ENCODE assay signal across 8 mouse cellular contexts in the genomic region with DNA sequence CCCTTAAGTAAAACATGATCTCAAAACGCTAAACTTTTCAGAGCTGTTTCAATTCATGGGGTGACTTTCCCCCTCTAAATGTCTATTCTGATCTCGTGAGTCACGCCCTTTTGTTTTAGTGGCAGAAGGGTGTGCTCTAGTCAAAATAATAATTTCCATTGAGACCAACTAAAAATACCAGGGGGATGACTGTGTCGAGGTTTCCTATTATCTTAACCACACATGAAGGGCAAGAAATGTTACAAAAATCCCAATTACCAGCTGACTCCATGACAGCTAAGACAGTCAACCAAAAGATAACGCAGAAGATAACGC. TPM values are rescaled to one million over a fixed set of nuclear protein-coding genes. Genes with fewer than 3 reads are reported as not detected.
DNase-seq lines count a peak whose midpoint lies in the region; ATAC-seq and TF ChIP-seq lines count a peak whose summit lies in the region.

No protein-coding gene starts in this region.

- H3K4me1 ChIP-seq in lung, embryonic 14.5 days (ENCODE audit: insufficient read depth) = no peaks in the 10 kb centered on the region; the same call in 1 of the 2 replicates
- peaks cover 4% of the 10 kb centered on the region for H3K4me1 ChIP-seq in lung, adult 2 months (ENCODE audit: control insufficient read depth, insufficient read depth, low read length)
- H3K4me1 ChIP-seq in embryonic facial prominence, embryonic 11.5 days (ENCODE audit: control insufficient read depth, insufficient read depth, low read length) = no peaks in the 10 kb centered on the region
- H3K4me1 ChIP-seq in intestine, embryonic 16.5 days (ENCODE audit: control insufficient read depth, insufficient read depth, low read length) = peaks cover 10% of the 10 kb centered on the region; the same call in 1 of the 2 replicates
- no peaks in the 10 kb centered on the region; the same call in 1 of the 2 replicates for H3K4me1 ChIP-seq in neural tube, embryonic 14.5 days (ENCODE audit: control insufficient read depth, insufficient read depth, low read length)

- H3K4me3 ChIP-seq in lung, embryonic 14.5 days (ENCODE audit: low read depth, low read length) = peak overlapping the region; percentile 82
- H3K4me3 ChIP-seq in lung, adult 2 months (replicated peaks; ENCODE audit: extremely low read depth, low read depth, low read length) = no peak overlapping the region
- H3K4me3 ChIP-seq in embryonic facial prominence, embryonic 11.5 days (ENCODE audit: low read depth, low read length) = peak overlapping the region; percentile 73; the same call in 1 of the 2 replicates
- peak overlapping the region; percentile 90 for H3K4me3 ChIP-seq in intestine, embryonic 16.5 days (ENCODE audit: low read length)
- peak overlapping the region; percentile 70 for H3K4me3 ChIP-seq in neural tube, embryonic 14.5 days (ENCODE audit: low read depth, low read length)

- no peaks in the 10 kb centered on the region for H3K36me3 ChIP-seq in lung, embryonic 14.5 days (ENCODE audit: insufficient read depth)
- no peaks in the 10 kb centered on the region for H3K36me3 ChIP-seq in embryonic facial prominence, embryonic 11.5 days (replicated peaks; ENCODE audit: control insufficient read depth, insufficient read depth, low read depth, low read length)
- H3K36me3 ChIP-seq in intestine, embryonic 16.5 days (ENCODE audit: control insufficient read depth, insufficient read depth, low read length) = peaks cover 4% of the 10 kb centered on the region; the same call in 1 of the 2 replicates
- H3K36me3 ChIP-seq in neural tube, embryonic 14.5 days (ENCODE audit: control insufficient read depth, insufficient read depth, low read length) = no peaks in the 10 kb centered on the region

- no peak for DNase-seq in lung, embryonic 14.5 days
- no peak for DNase-seq in lung, adult 2 months
- no peak for DNase-seq in embryonic facial prominence, embryonic 11.5 days (ENCODE audit: low spot score)
- no peak for DNase-seq in cerebellum, postnatal 36 days
- no peak for DNase-seq in adrenal gland, adult (ENCODE audit: inconsistent age in 2 of 2, low spot score in 1 of 2)
- no peak for DNase-seq in thymus, postnatal 25 days

- peak overlapping the region; percentile 99 for H3K4me2 ChIP-seq in lung, embryonic 14.5 days
- H3K4me2 ChIP-seq in embryonic facial prominence, embryonic 11.5 days (ENCODE audit: low read depth, low read length) = peak overlapping the region; percentile 100
- peak overlapping the region; percentile 88 for H3K4me2 ChIP-seq in intestine, embryonic 16.5 days (ENCODE audit: low read depth, low read length)
- peak overlapping the region; percentile 89 for H3K4me2 ChIP-seq in neural tube, embryonic 14.5 days (ENCODE audit: low read depth, low read length)

- 40% methylated on average over 6 of the region's 6 CpGs for WGBS in lung, embryonic 14.5 days
- WGBS in lung, adult 2 months = 53% methylated on average over 6 of the region's 6 CpGs
- 57% methylated on average over 6 of the region's 6 CpGs for WGBS in embryonic facial prominence, embryonic 11.5 days
- 44% methylated on average over 6 of the region's 6 CpGs for WGBS in intestine, embryonic 16.5 days
- WGBS in neural tube, embryonic 14.5 days = 62% methylated on average over 6 of the region's 6 CpGs

- no peaks in the 10 kb centered on the region for H3K27me3 ChIP-seq in lung, embryonic 14.5 days (ENCODE audit: insufficient read depth, low read length)
- H3K27me3 ChIP-seq in embryonic facial prominence, embryonic 11.5 days (ENCODE audit: control insufficient read depth, insufficient read depth, low read length) = no peaks in the 10 kb centered on the region
- no peaks in the 10 kb centered on the region for H3K27me3 ChIP-seq in intestine, embryonic 16.5 days (replicated peaks; ENCODE audit: control insufficient read depth, insufficient read depth, low read length)
- no peaks in the 10 kb centered on the region for H3K27me3 ChIP-seq in neural tube, embryonic 14.5 days (ENCODE audit: control insufficient read depth, insufficient read depth, low read length)

- no peak for TF ChIP-seq CTCF in lung, embryonic 14.5 days (IDR thresholded peaks at IDR 0.05; ENCODE audit: low read depth)
- no peak for TF ChIP-seq CTCF in lung, adult 2 months (IDR thresholded peaks at IDR 0.05; ENCODE audit: insufficient read depth, low read length)

- peak overlapping the region; percentile 84; the same call in 1 of the 2 replicates for H3K9ac ChIP-seq in lung, embryonic 14.5 days
- H3K9ac ChIP-seq in embryonic facial prominence, embryonic 11.5 days (replicated peaks; ENCODE audit: low read length) = no peak overlapping the region
- no peak overlapping the region for H3K9ac ChIP-seq in intestine, embryonic 16.5 days (ENCODE audit: low read depth, low read length)
- H3K9ac ChIP-seq in neural tube, embryonic 14.5 days (replicated peaks; ENCODE audit: low read depth, low read length) = no peak overlapping the region

- no peak for TF ChIP-seq POLR2A in lung, adult 2 months (IDR thresholded peaks at IDR 0.05; ENCODE audit: borderline replicate concordance, extremely low read depth, low read depth, low read length)

- H3K9me3 ChIP-seq in lung, embryonic 14.5 days (ENCODE audit: low read depth, low read length) = no peaks in the 10 kb centered on the region
- no peaks in the 10 kb centered on the region for H3K9me3 ChIP-seq in embryonic facial prominence, embryonic 11.5 days (replicated peaks; ENCODE audit: control insufficient read depth, low read length)
- H3K9me3 ChIP-seq in intestine, embryonic 16.5 days (ENCODE audit: control insufficient read depth, low read length) = no peaks in the 10 kb centered on the region
- H3K9me3 ChIP-seq in neural tube, embryonic 14.5 days (ENCODE audit: control insufficient read depth, low read length) = no peaks in the 10 kb centered on the region

- no peak for ATAC-seq in lung, embryonic 14.5 days (ENCODE audit: insufficient read depth)
- no peak for ATAC-seq in embryonic facial prominence, embryonic 11.5 days (replicated peaks; ENCODE audit: insufficient number of reproducible peaks, low FRiP score, low TSS enrichment, low read depth)
- ATAC-seq in intestine, embryonic 16.5 days = no peak
- no peak for ATAC-seq in neural tube, embryonic 14.5 days (ENCODE audit: low read depth)

- no peak overlapping the region for H3K27ac ChIP-seq in lung, embryonic 14.5 days (ENCODE audit: low read depth)
- H3K27ac ChIP-seq in embryonic facial prominence, embryonic 11.5 days (replicated peaks; ENCODE audit: low read depth, low read length) = no peak overlapping the region
- no peak overlapping the region for H3K27ac ChIP-seq in intestine, embryonic 16.5 days (ENCODE audit: low read length)
- no peak overlapping the region for H3K27ac ChIP-seq in neural tube, embryonic 14.5 days (ENCODE audit: low read depth, low read length)

RNA-seq across cellular contexts. Expression of a gene that starts 1.3 kb away (rescaled TPM):
- polyA plus RNA-seq in lung, embryonic 14.5 days (2014; fragmentation: Nextera tagmentation; extraction: Ambion mirVana) = 28.9 and 31.3 TPM in 2 replicates
- 4.9 and 5.9 TPM in 2 replicates for polyA plus RNA-seq in lung, adult 2 months (2012; rRNA removed)
- 10.9 and 13.9 TPM in 2 replicates for polyA plus RNA-seq in embryonic facial prominence, embryonic 11.5 days (2014; fragmentation: Nextera tagmentation; extraction: Ambion mirVana)
- 20.0 and 22.5 TPM in 2 replicates for polyA plus RNA-seq in intestine, embryonic 16.5 days (2015; fragmentation: Nextera tagmentation; extraction: Ambion mirVana)
- polyA plus RNA-seq in neural tube, embryonic 14.5 days (2014; fragmentation: Nextera tagmentation; extraction: Ambion mirVana) = 50.0 and 57.0 TPM in 2 replicates
